Mouse (Mus musculus) yolk sac, embryonic 10.5 days (tissue): Measurements from ENCODE around the gene Wnk4.
A peak's percentile ranks its signal among the peaks of the same experiment; 100 is the strongest.
"Not testable (repeated sequence)": the region's sequence is repeated elsewhere in the genome, so short reads cannot be mapped to it uniquely, and the experiment has no call there.

Experiments used
- DNase-seq: peaks from one replicate; pipeline ENCODE4 v3.0.0-alpha.2; 2017; ENCODE audit warnings: low spot score

Gene Wnk4

GRCm38 (mm10) chr11:101316501-101316917 is 56.1 kb downstream of the Wnk4 start:
- peak; percentile 41 for DNase-seq

DNA sequence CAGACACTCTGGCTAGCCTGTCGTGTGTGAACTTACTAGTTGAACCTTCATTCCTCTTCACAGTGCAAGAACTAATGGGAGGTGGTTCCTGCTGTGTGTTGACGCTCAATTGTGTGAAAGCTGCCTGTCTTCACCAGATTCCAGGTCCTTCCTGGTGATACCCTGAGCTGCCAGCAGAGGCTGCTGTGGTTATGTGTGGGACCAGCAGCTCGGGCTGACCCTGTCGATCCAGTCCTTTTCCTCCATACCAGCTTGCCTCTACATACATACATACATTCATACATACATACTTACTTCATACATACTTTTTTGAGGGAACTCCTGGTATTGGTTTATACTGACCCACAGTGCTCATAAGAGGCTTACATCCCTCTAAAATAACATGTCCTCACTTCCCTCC is 63.2 kb downstream of the Wnk4 start:
- peak; percentile 71 for DNase-seq

GRCm38 (mm10) chr11:101324763-101325162 is 64.4 kb downstream of the Wnk4 start, which contains the start of gene Aoc2:
Aoc2 (plus strand) TSS chr11:101325063.
- no peak for DNase-seq

GRCm38 (mm10) chr11:101325201-101325600 is 64.8 kb downstream of the Wnk4 start:
- not testable (repeated sequence) for DNase-seq

- no peak for DNase-seq
These were observed 65.8 kb downstream of the Wnk4 start for GRCm38 (mm10) chr11:101326147-101326546.
